Mouse (Mus musculus) MEL (cell line): ENCODE data around the gene Siah1a. TPM values are rescaled to one million over a fixed set of nuclear protein-coding genes. Genes with fewer than 3 reads are reported as not detected.

Experiments
- DNase-seq: peaks from one replicate; pipeline ENCODE4 v3.0.0; 2011; ENCODE audit warnings: low read depth, low spot score
- H3K27ac ChIP-seq: 2 replicates; pipeline ENCODE4 v1.5.1; 2012; ENCODE audit warnings: low read depth, mild to moderate bottlenecking, control low read depth, low read length, moderate library complexity; ENCODE audit not compliant: control insufficient read depth
- H3K27me3 ChIP-seq, 2 experiments: fragments of 150-350 bp in 1 of 2; sonication (generic) in 1 of 2; 2 replicates each; pipeline ENCODE4 v1.6.1; 2012; ENCODE audit warnings: low read length in 2 of 2, mild to moderate bottlenecking in 2 of 2, improper control_type of control experiment in 1 of 2, moderate library complexity in 1 of 2; ENCODE audit not compliant: insufficient read depth in 2 of 2, control insufficient read depth in 1 of 2
- H3K36me3 ChIP-seq, 2 experiments: 2 replicates each; pipeline ENCODE4 v1.6.1; 2012 to 2014; ENCODE audit warnings: low read length in 2 of 2, improper control_type of control experiment in 1 of 2, inconsistent platforms in 1 of 2, mild to moderate bottlenecking in 1 of 2; ENCODE audit not compliant: insufficient read depth in 2 of 2, control insufficient read depth in 1 of 2
- H3K4me1 ChIP-seq, 2 experiments: fragments of 150-350 bp in 1 of 2; sonication (generic) in 1 of 2; 2 replicates each; pipeline ENCODE4 v1.6.1; 2012; ENCODE audit warnings: low read length in 2 of 2, improper control_type of control experiment in 1 of 2, mild to moderate bottlenecking in 1 of 2; ENCODE audit not compliant: insufficient read depth in 2 of 2, control insufficient read depth in 1 of 2
- H3K4me3 ChIP-seq, 2 experiments: fragments of 150-350 bp in 1 of 2; sonication (generic) in 1 of 2; 2 replicates each; pipeline ENCODE4 v1.5.1; 2012; ENCODE audit warnings: low read depth in 2 of 2, low read length in 2 of 2, mild to moderate bottlenecking in 2 of 2, moderate library complexity in 2 of 2, control low read depth in 1 of 2, improper control_type of control experiment in 1 of 2; ENCODE audit not compliant: control insufficient read depth in 1 of 2, insufficient read depth in 1 of 2
- H3K79me2 ChIP-seq: 2 replicates; pipeline ENCODE4 v1.6.1; 2012; ENCODE audit warnings: mild to moderate bottlenecking, low read length, moderate library complexity; ENCODE audit not compliant: control insufficient read depth, poor library complexity, insufficient read depth
- H3K9ac ChIP-seq: 2 replicates; pipeline ENCODE4 v1.6.1; 2012; ENCODE audit warnings: low read depth, mild to moderate bottlenecking, control low read depth, low read length, moderate library complexity; ENCODE audit not compliant: control insufficient read depth, poor library complexity, severe bottlenecking
- H3K9me3 ChIP-seq: fragments of 150-350 bp; sonication (generic); replicated peaks from 2 replicates; pipeline ENCODE4 v1.6.1; 2012; ENCODE audit warnings: mild to moderate bottlenecking, low read length, improper control_type of control experiment, moderate library complexity; ENCODE audit not compliant: insufficient read depth
- BHLHE40 ChIP-seq: IDR thresholded peaks from 2 replicates; pipeline ENCODE4 v1.6.1; 2012; ENCODE audit warnings: low read depth, mild to moderate bottlenecking, inconsistent platforms, low read length, improper control_type of control experiment, borderline replicate concordance
- CHD1 ChIP-seq: IDR thresholded peaks from 2 replicates; pipeline ENCODE4 v1.6.1; 2012; ENCODE audit warnings: low read depth, mild to moderate bottlenecking, inconsistent platforms, low read length, improper control_type of control experiment
- CTCF ChIP-seq, 3 experiments: IDR thresholded peaks in 2 of 3; conservative IDR thresholded peaks in 1 of 3; 2 replicates each; pipeline ENCODE4 v1.5.1; 2011 to 2012; ENCODE audit warnings: low read length in 3 of 3, low read depth in 2 of 3, mild to moderate bottlenecking in 2 of 3, improper control_type of control experiment in 1 of 3, inconsistent platforms in 1 of 3, mixed read lengths in 1 of 3, moderate library complexity in 1 of 3; ENCODE audit not compliant: control insufficient read depth in 1 of 3, insufficient read depth in 1 of 3, poor library complexity in 1 of 3, severe bottlenecking in 1 of 3
- E2F4 ChIP-seq: IDR thresholded peaks from 2 replicates; pipeline ENCODE4 v1.6.1; 2011; ENCODE audit warnings: low read depth, low read length, improper control_type of control experiment, borderline replicate concordance
- EP300 ChIP-seq, 2 experiments: IDR thresholded peaks; 2 replicates each; pipeline ENCODE4 v1.6.1; 2011; ENCODE audit warnings: improper control_type of control experiment in 2 of 2, low read length in 2 of 2, low read depth in 1 of 2, mild to moderate bottlenecking in 1 of 2
- ETS1 ChIP-seq: IDR thresholded peaks from 2 replicates; pipeline ENCODE4 v1.6.1; 2012; ENCODE audit warnings: low read depth, mild to moderate bottlenecking, inconsistent platforms, low read length, improper control_type of control experiment, moderate library complexity
- GATA1 ChIP-seq: IDR thresholded peaks from 2 replicates; pipeline ENCODE4 v1.6.1; 2011; ENCODE audit warnings: low read depth, low read length, improper control_type of control experiment
- HCFC1 ChIP-seq: IDR thresholded peaks from 2 replicates; pipeline ENCODE4 v1.6.1; 2012; ENCODE audit warnings: low read depth, mild to moderate bottlenecking, inconsistent platforms, low read length, improper control_type of control experiment, moderate library complexity
- MAFK ChIP-seq: IDR thresholded peaks from 2 replicates; pipeline ENCODE4 v1.6.1; 2011; ENCODE audit warnings: low read depth, mild to moderate bottlenecking, low read length, improper control_type of control experiment, borderline replicate concordance
- MAX ChIP-seq: IDR thresholded peaks from 2 replicates; pipeline ENCODE4 v1.6.1; 2011; ENCODE audit warnings: low read length, improper control_type of control experiment
- MAZ ChIP-seq: IDR thresholded peaks from 2 replicates; pipeline ENCODE4 v1.6.1; 2012; ENCODE audit warnings: low read depth, mild to moderate bottlenecking, inconsistent platforms, low read length, improper control_type of control experiment
- MEF2A ChIP-seq: IDR thresholded peaks from 2 replicates; pipeline ENCODE4 v1.6.1; 2014; ENCODE audit warnings: low read depth, mild to moderate bottlenecking, inconsistent platforms, low read length, improper control_type of control experiment; ENCODE audit not compliant: poor library complexity, insufficient replicate concordance, severe bottlenecking; ENCODE audit errors: extremely low read depth
- MYB ChIP-seq: IDR thresholded peaks from 2 replicates; pipeline ENCODE4 v1.6.1; 2011; ENCODE audit warnings: mild to moderate bottlenecking, low read depth, low read length, improper control_type of control experiment
- MYC ChIP-seq: IDR thresholded peaks from 2 replicates; pipeline ENCODE4 v1.6.1; 2011; ENCODE audit warnings: low read depth, mild to moderate bottlenecking, low read length, improper control_type of control experiment, moderate library complexity
- NELFE ChIP-seq: IDR thresholded peaks from 2 replicates; pipeline ENCODE4 v1.6.1; 2011; ENCODE audit warnings: low read depth, low read length, improper control_type of control experiment
- POLR2A ChIP-seq, 2 experiments: IDR thresholded peaks; 2 replicates each; pipeline ENCODE4 v1.6.1; 2011 to 2012; ENCODE audit warnings: low read length in 2 of 2, mild to moderate bottlenecking in 2 of 2, control low read depth in 1 of 2, improper control_type of control experiment in 1 of 2, low read depth in 1 of 2, moderate library complexity in 1 of 2; ENCODE audit not compliant: control insufficient read depth in 1 of 2, insufficient read depth in 1 of 2, poor library complexity in 1 of 2
- RCOR1 ChIP-seq: IDR thresholded peaks from 2 replicates; pipeline ENCODE4 v1.6.1; 2012; ENCODE audit warnings: low read depth, mild to moderate bottlenecking, inconsistent platforms, low read length, improper control_type of control experiment
- TAL1 ChIP-seq: IDR thresholded peaks from 2 replicates; pipeline ENCODE4 v1.6.1; 2012; ENCODE audit warnings: mild to moderate bottlenecking, inconsistent platforms, low read length, moderate library complexity, mixed read lengths
- USF2 ChIP-seq, 2 experiments: IDR thresholded peaks; 2 replicates each; pipeline ENCODE4 v1.6.1; 2011 to 2012; ENCODE audit warnings: improper control_type of control experiment in 2 of 2, low read length in 2 of 2, borderline replicate concordance in 1 of 2, inconsistent platforms in 1 of 2, low read depth in 1 of 2, mild to moderate bottlenecking in 1 of 2; ENCODE audit not compliant: insufficient read depth in 1 of 2
- ZC3H11A ChIP-seq: IDR thresholded peaks from 2 replicates; pipeline ENCODE4 v1.6.1; 2012; ENCODE audit warnings: low read depth, mild to moderate bottlenecking, inconsistent platforms, low read length, improper control_type of control experiment
- ZKSCAN1 ChIP-seq: IDR thresholded peaks from 2 replicates; pipeline ENCODE4 v1.6.1; 2012; ENCODE audit warnings: low read depth, mild to moderate bottlenecking, inconsistent platforms, low read length, improper control_type of control experiment, moderate library complexity
- ZMIZ1 ChIP-seq: IDR thresholded peaks from 2 replicates; pipeline ENCODE4 v1.6.1; 2012; ENCODE audit warnings: low read depth, mild to moderate bottlenecking, inconsistent platforms, low read length, improper control_type of control experiment, moderate library complexity
- ZNF384 ChIP-seq: IDR thresholded peaks from 2 replicates; pipeline ENCODE4 v1.6.1; 2012; ENCODE audit warnings: low read depth, mild to moderate bottlenecking, inconsistent platforms, low read length, improper control_type of control experiment
- polyA plus RNA-seq, 2 experiments: library from polyadenylated mRNA; stranded (reverse) in 1 of 2; unstranded in 1 of 2; fragments of >175 nt in 1 of 2; fragments of >200 nt in 1 of 2; gene quantifications; 2 replicates each; pipeline versions ENCODE4 v1.2.1 to v1.2.4; 2012; ENCODE audit warnings: low replicate concordance in 2 of 2, low read depth in 1 of 2; ENCODE audit not compliant: insufficient read length in 2 of 2, insufficient read depth in 1 of 2, missing spikeins in 1 of 2
- total RNA-seq: library from RNA; depleted of rRNA; stranded (reverse); fragments of 300-350 nt; gene quantifications from 2 replicates; pipeline ENCODE4 v1.2.3, GENCODE M21; 2012

Siah1a gene
- total and polyA plus RNA-seq, 3 experiments = 8.3 to 12.2 TPM; not detected in 1

- Histone ChIP-seq H3K27ac (no peak overlapping the region; the same call in 1 of the 2 replicates), H3K9me3 (no peaks in the 10 kb centered on the region), H3K9ac (no peak overlapping the region), H3K4me1 (peaks cover 19 to 22% of the 10 kb centered on the region in 2 experiments; a peak in 3 of 4 replicates), H3K4me3 (no peak overlapping the region), H3K27me3 (no peaks in the 10 kb centered on the region), H3K79me2 (peaks cover 65% of the 10 kb centered on the region), H3K36me3 (peaks cover 0 to 50% of the 10 kb centered on the region in 2 experiments; a peak in 2 of 4 replicates)
- no peak for TF ChIP-seq ETS1
- no peak for TF ChIP-seq EP300 (IDR thresholded peaks at IDR 0.05; ENCODE audit: low read depth in 1 of 2, low read length in 2 of 2)
- TF ChIP-seq GATA1 = no peak
- no peak for TF ChIP-seq CHD1
- TF ChIP-seq ZNF384 = no peak
- TF ChIP-seq MAZ = no peak
- TF ChIP-seq RCOR1 = no peak
- no peak for TF ChIP-seq MAFK
- TF ChIP-seq TAL1 = no peak
- no peak for TF ChIP-seq MEF2A
- no peak for TF ChIP-seq MYB
- TF ChIP-seq CTCF (IDR thresholded peaks at IDR 0.05 in 2 of 3, conservative IDR thresholded peaks at IDR 0.05 in 1 of 3; ENCODE audit: control insufficient read depth in 1 of 3, insufficient read depth in 1 of 3, low read depth in 2 of 3, low read length in 3 of 3, poor library complexity in 1 of 3, severe bottlenecking in 1 of 3) = no peak
- TF ChIP-seq MYC = no peak
- TF ChIP-seq ZC3H11A = no peak
- no peak for TF ChIP-seq POLR2A (IDR thresholded peaks at IDR 0.05; ENCODE audit: control insufficient read depth in 1 of 2, insufficient read depth in 1 of 2, low read depth in 1 of 2, low read length in 2 of 2, poor library complexity in 1 of 2)
- no peak for TF ChIP-seq HCFC1
- no peak for TF ChIP-seq USF2 (IDR thresholded peaks at IDR 0.05; ENCODE audit: borderline replicate concordance in 1 of 2, insufficient read depth in 1 of 2, low read depth in 1 of 2, low read length in 2 of 2)
- no peak for TF ChIP-seq ZMIZ1
- no peak for TF ChIP-seq E2F4
- no peak for TF ChIP-seq MAX
- peak; percentile 17 for DNase-seq
Observed at GRCm38 (mm10) chr8:86741627-86742026, 4.1 kb downstream of the Siah1a start.

- Histone ChIP-seq H3K4me3 (no peak overlapping the region), H3K9ac (peak overlapping the region; percentile 14; the same call in 1 of the 2 replicates), H3K27me3 (no peaks in the 10 kb centered on the region), H3K9me3 (no peaks in the 10 kb centered on the region), H3K36me3 (peaks cover 0 to 54% of the 10 kb centered on the region in 2 experiments; a peak in 2 of 4 replicates), H3K27ac (peak overlapping the region; percentile 48; the same call in 1 of the 2 replicates), H3K79me2 (peaks cover 68% of the 10 kb centered on the region), H3K4me1 (peaks cover 24 to 25% of the 10 kb centered on the region in 2 experiments)
- peak; percentile 51 for DNase-seq
- no peak for TF ChIP-seq NELFE
- TF ChIP-seq BHLHE40 = no peak
- no peak for TF ChIP-seq MAFK
- TF ChIP-seq RCOR1 = no peak
- TF ChIP-seq EP300 (IDR thresholded peaks at IDR 0.05; ENCODE audit: low read depth in 1 of 2, low read length in 2 of 2) = no peak; a peak in 1 of 4 replicates
- TF ChIP-seq GATA1 = no peak
- TF ChIP-seq ZKSCAN1 = no peak
- no peak for TF ChIP-seq ETS1
Observed at GRCm38 (mm10) chr8:86740899-86741298, 4.8 kb downstream of the Siah1a start.
